Mouse (Mus musculus) liver (tissue): ENCODE results near the gene Tm9sf4.

ENCODE experiments used
- DNase-seq: peaks from one replicate; pipeline ENCODE4 v3.0.0-alpha.2; 2020; ENCODE audit warnings: mixed read lengths

The Tm9sf4 gene

DNA sequence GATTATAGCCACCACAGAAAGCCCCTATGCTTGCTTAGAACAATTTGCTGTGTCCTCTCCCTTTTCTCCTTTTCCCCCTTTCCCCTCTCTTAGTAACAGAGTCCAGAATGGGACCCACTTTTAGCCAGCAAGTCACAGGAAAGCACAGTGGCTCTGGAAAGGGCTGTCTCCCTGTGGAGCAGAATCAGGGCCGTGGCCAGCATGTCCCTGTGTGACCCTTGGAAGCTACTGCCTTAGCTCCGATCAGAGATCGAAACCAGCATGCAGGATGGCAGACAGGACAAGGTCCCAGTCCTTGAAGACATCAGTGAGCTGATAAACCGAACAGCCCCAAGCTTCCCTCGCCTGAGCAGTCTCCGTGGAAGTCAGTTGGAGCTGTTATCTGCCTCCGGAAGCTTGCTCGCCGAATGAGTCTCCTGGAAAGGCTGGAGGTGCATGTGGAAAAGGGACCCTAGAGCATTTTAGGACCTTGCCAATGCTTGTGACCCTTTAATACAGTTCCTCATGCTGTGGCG, 56.8 kb downstream of the Tm9sf4 start:
- no peak for DNase-seq

DNA sequence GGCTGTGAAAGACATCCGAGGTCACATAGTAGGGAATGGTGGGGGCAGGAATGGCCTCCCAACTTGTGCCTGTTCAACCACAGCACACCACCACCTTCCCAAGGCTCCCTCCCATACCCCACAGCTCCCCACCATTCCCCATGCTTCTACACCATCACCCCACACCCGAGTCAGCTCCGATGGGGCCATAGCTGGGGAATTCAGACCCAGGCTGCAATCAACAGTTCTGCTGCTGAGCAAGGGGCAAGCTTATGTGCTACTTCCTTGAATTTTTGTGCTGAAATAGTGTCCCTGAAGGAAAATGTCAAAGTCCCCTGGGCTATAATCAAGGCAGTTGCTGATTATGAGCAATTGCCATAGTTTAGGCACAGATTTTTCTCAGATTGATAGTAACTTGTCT, 57.4 kb downstream of the Tm9sf4 start:
- no peak for DNase-seq

DNA sequence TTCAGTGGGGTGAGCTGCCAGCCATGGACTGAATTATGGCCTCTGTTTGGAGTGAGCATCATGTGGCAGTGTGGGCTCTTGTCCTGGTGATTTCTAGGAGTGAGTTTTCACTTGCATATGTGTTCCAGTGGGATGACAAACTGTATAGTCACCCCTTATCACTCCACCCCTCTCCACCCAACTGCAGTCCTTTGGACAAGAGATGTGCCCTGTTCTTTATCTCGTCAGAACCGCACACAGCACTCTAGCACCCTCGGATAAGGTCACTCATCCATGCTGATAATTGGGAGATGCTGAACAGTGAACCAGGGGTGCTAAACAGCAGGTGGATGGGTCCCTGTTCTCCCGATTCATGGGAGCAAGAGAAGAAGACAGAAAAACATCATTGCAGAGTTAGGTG, 60.5 kb downstream of the Tm9sf4 start:
- DNase-seq, result peak; percentile 82

DNA sequence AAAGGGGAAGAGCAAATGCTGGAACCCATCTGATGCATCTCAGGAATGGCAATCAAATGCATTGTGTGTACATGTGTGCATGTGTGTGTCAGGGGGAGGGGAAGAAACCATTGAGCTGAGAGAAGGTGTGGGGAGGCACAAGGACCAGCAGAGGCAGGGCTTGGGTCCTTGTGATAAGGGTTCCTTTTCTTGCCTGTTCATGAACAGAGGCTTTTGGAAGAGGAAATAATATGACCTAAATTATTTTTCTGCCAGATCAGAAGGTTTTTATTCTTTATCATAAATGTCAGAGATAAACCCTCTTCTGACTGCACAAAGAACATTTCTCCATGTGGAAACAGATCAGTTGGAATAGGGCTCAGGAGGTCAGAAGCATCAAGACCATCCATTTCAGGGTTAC, 61.0 kb downstream of the Tm9sf4 start:
- DNase-seq, result peak; percentile 56

DNA sequence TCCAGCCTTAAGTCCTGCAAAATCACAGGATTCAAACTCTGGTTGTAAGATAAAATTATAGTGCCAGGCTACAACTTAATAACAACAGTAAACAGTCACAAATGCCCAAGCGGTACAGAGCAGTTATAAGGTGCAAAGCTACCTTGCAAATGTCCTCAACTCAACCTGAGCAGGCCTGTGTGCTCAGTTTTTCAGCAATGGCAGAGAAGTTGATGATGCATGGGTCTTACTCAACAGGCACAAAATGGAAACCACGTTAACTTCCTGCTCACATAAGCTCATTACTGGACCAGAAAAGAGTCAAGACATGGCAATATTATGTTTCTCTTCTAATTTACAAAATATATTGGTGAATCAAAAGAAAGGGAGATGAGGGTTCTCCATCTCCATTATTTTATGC, 61.5 kb downstream of the Tm9sf4 start:
- DNase-seq, result no peak

DNA sequence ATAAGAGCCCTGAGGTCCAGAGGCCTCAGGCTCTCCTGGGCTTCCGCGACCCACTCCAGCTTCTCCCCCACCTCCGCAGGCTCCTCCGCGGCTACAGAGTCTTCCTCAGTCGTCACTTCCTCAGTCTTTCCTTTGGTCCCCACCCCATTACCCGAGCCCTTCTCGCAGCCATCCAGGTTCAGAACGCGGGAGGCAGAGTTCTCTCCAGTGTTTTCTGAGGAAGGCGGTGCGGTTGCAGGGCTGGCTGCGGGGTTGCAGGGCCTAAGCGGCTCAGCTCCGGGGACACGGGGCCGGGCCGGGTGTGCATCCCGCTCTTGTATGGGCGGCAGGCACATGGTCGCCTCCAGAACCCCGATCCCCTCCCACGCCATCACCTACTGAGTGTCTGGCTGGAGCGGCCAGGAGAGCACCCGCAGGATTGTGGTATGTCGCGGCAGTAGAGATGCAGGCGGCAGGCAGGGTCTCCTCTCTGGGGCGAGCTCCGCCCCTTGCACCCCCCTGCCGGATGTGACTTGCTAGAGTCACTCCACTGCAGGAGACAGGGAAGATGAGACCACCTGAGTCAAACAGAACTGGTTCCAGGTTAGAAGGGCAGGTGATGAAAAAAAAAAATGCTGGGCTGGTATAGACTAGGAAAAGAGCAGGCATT, 64.0 kb downstream of the Tm9sf4 start, which contains the start of gene Tspyl3:
TSS of gene Tspyl3 (minus strand) at position 496 of the 649 bp plus-strand sequence.
- peak; percentile 42 for DNase-seq

DNA sequence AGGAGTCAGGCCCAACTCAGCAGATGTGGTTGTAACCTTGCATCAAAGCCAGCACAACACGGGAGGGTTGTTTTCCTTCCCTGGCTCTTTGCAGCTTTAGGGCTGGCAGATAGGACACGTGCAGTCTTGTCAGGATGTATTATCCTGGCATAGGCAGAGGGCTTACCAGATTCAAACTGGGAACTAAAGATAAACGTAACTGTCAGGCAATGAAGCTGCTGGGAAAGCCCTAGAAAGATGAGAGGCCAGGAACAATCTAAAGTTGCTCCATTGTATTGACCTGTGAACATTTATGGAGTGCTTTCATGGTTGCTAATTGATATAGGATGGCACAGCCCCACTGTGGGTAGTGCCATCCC, 64.5 kb downstream of the Tm9sf4 start:
- no peak for DNase-seq

DNA sequence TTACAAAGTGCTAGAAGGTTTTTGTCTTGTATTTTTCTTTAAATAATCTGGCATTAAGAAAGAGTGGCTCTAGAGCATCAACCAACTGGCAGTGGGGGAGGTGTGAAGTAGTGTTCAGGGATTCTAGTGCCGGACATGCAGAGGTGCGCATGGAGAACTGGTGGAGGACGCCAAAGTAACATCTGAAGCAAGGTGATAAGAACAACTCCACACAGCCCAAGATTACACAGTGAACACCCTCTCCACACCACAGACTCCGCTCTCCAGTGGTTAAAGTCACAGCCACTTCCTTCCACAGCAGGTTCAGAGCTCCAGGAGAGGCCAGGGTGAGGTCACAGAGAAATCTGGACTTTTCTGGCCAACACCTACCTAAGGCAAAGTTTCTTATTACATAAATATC, 66.9 kb downstream of the Tm9sf4 start:
- DNase-seq, result peak; percentile 81

DNA sequence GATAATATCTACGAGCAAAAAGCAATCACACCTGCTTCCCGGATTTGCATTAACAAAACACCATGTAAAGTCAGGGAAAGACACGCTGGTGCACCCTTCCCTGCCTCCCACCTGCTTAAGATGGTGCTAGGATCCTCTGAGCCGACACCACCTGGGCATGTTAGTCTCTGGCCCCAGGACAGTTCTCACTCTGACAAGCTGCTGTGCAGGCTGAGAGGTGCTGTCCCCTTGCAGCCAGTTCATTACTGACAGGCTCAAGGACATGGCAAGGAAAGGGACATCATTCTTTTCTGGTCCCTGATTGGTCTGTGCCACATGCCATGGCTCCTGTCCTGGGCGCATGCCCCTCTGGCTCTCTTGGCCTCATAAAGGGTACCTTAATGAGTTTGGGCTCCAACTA, 67.4 kb downstream of the Tm9sf4 start:
- DNase-seq, result no peak

DNA sequence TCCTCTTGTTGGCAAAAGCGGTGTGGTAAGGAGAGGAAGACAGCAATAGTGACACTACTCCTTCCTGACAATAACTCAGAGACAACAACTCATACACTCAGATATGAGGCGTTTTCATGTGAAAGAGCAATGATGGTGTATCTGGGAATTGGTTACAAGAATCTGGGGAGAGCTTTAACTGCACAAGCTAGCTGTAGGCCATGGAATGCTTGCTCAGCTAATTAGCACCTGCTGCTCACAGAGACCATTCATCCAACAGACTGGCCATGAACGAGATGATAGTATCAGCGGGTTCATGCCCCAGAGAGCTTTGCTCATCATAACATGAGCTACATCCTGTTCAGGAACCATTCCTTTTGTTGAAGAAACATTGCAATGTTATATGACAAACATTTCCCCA, 76.1 kb downstream of the Tm9sf4 start:
- DNase-seq, result no peak

DNA sequence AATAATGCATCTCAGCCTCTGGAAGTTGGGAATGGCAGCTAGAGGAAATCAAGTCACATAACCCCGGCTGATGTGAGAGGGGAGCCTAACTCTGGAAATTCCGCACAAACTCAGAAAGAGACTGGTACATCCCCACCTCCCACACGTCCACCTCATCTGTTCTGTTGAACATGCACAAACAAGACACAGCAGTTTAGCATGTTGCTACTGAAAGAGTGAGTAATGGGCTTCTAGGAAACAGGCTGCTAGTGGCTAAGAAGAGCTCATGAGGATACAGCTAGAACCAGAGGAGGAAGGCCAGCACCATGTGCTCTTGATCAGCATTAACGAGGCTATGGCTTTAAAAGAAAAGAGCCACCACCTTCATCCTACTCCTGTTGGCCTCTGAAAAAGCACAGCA, 76.8 kb downstream of the Tm9sf4 start:
- DNase-seq, result no peak

DNA sequence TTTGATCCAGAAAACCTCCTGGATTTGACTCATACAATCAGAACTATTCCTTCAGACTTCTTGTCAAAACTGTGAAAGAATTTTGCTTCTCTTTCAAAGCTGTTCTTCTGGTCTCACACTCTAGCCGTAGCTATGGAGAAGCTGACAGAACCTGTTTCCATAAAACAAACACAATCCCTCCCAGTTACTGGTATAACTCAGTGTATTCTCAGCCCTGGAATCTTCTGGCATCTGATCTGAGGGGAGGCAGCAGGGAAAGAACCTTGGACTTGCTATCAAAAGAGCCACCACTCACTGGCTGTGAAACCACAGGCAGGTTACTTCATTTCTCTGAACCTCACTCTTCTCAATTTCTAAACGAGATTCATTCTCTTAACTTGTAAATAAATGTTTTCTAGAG, 77.3 kb downstream of the Tm9sf4 start:
- no peak for DNase-seq

DNA sequence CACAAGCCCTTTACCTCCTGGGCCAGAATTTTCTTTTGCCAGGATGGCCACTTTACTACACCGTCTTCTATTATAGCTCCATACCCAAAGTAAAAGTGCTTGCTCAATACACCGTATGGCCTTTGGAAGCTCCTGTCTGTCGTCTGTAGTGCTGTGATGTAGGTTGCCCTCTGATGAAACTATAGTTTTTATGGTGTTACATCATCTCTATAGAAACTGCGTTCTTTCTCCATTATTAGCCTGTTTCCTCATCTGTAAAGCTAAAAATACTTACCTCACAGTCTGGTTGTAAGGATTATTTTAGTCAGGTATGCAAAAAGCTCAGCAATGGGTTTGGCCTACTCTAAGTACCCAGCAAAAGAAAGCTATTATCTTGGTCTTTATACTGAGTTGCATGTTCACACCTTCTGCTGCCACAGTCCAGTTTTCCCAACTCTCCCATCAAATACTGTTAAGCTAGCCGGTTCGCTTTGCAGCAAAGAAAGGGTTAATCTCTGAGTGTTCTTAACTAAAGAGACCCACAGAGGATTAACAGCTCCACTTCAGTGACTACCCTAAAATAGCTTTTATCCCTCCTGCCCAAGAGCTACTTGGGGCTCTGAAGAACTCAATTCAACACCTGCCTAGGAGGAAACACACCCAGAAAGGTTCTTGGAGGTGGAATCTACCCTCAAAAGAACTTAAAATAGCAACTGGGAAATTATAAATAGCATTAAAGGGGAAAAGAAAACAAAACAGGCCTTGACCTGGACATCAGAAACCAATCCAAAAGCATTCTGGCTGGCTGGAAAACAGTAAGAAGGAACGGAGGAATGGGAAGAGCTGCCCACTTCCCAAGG, 78.1 kb downstream of the Tm9sf4 start:
- no peak for DNase-seq

DNA sequence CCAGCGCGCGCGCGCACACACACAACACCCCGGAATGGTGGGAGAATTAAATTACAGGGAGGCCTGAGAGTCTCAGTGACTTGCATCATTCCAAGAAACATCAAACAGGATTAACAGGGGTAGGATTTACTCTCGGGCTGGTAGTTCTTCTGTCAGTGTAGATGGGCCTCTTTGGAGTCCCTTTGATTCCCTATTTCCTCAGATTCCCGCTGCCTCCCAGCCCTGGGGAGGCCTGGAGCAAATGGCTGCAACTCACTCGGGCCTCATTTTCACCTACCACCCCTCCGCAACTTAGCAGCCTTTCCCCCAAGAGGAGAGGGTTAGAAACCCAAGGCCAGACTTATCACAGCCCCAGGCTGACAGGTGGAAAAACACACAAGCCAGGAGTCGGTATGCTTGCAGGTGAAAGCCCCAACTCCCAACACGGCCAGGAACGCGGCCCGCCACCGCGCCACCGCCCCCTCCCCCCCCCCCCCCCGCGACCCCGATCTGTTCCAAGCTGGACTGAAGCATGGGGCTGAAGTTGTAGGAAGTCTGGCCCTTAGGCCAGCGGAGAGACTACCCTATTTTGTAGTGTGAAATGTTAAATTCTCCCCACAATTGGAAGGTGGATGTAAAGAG, 78.9 kb downstream of the Tm9sf4 start:
- peak; percentile 59 for DNase-seq

DNA sequence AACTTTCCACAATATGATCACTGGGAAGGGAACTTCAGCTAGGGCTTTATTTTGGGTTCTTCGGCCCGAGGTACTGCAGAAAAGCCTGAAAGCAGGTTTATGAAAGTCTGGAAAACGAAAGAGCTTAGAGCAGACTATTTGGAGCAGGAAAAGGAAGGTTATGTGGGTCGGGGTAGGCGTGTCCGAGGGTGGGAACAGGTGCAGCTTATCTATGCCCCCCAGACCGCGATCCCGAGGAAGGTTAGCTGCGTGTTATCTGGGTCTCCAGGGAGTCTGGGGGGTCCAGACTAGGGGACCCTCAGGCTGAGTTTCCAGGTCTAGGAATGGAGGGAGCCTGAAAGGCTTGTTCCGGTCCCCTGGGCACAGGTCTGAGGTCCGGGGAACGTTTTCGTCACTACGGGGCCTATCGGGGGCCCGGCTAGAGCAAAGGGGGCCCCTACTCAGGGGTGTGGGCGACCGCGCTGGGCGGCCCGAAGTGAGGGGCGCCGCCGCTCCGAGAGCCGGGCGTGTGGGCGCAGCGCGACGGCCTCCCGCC, 79.7 kb downstream of the Tm9sf4 start:
- DNase-seq, result peak; percentile 92

DNA sequence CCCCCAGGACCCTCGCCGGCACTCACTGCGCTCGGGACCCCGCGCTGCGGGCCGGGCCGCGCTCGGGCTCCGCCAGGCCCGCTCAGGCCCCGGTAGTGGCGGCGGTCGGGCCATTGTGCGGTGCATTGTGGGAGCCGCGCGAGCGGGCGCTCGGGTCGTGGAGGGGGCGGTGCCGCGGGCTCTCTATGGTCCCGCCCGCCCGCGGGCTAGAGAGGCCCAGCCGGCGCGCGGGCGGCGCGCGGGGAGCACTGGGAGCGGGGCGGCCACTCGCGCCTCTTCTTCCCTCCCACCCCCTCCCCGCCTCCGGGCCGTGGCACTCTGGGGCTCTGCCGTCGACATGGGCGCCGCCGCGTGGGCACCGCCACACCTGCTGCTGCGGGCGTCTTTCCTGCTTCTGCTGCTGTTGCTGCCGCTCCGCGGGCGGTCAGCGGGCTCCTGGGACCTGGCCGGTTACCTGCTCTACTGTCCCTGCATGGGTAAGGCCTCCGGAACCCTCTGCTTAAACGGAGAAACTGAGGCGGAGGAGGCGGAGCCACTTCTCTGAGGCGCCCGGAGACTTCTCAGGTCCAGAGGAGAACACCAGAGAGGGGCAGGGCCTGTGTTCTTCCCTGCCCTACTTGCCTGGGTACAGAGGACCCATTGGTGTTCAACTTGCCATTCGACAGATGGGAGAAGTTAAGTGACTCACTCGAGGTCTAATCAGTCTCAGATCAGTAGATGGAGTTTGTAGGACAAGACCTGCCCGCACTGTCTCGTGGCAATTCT, 80.3 kb downstream of the Tm9sf4 start, which contains the start of the genes Plagl2 and Pofut1:
TSS of gene Plagl2 (minus strand) at position 177 of the 765 bp plus-strand sequence.
TSS of gene Pofut1 (plus strand) at position 284 of the 765 bp plus-strand sequence.
- peak; percentile 95 for DNase-seq

DNA sequence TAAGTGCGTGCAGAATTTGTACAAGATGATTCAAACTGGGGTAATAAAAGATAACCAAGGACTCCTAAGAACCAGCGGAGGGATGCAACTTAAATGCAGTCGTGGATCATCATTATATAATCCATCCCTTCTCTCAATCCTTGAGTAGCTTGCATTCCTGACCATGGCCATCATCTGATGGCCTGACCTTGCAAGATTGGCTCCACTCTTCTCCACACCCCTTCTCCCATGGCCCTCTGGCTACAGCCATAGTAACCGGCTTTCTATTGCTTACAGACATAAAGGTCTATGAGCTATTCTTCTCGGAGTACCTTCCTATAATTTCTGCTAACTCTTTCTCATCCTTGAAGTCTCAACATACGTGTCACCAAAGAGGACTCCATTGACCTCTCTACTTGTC, 81.1 kb downstream of the Tm9sf4 start:
- DNase-seq, result no peak

DNA sequence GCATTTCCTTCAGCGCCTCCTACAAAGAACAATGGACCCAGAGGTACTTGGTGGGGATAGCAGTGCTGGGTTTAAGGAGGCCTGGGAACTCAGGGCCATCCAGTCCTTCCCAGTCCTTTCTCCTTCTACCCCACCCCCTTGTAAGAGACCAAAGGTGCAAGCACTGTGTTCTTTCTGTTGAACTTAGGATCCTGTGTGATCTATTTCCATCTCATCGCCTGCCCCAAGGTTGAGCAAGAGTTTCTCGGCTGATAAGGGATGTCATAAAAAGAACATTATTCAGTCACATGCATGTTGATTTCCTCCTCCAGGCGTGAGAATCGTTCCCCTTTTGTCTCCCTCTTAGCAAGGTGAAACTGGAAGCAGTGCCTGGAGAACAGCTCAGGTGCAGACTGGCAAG, 88.6 kb downstream of the Tm9sf4 start:
- DNase-seq, result no peak

DNA sequence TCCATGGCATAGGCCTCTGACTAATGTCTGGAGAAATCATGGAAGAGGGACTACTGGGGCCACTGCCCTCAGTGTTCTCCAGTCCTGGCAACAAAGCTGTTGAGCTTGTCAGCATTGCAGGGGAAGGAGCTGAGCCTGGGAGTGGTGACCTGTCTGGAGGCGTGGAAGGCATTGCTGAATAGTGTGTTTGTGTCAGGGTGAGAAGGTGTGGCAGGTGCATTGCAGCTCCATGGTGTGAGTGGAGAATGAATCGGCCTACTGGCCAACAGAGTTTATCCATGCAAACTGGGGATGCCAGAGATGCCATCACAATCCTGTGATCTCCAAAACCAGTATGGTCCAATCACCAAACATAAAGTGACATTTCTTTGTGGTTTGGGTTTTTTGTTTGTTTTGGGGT, 95.5 kb downstream of the Tm9sf4 start:
- DNase-seq, result no peak

DNA sequence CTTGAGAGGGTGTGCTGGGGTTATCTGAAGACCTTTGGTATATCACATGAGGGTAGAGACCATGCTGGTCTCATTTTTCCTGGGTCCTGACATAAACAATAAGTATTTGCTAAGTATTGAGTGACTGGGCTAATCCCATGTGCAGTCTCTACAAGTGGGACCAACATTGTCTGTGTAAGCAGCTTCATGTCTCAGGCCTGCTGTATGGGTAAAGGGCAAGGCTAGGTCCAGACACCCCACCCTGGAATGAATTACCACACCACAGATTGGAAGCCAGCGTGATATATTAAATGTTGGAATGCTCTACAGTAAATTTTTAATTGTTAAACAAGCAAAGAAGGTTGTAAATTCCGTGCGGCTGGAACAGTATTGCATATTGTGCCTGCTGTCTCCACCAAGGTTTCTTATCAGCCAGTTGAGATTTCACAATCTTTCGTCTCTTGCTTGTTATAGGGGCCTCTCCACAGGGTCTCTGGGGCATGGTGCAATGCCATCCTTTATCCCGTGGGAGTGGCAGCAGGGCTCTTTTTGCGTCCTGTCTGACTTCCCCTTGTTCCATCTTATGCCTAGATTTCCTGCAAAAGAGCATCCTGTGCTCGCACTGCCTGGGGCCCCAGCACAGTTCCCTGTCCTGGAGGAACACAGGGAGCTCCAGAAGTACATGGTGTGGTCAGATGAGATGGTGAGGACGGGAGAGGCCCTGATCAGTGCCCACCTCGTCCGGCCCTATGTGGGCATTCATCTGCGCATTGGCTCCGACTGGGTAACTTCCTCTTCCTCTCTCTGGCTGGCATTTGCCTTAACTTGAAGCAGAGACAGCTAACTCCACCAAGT, 98.1 kb downstream of the Tm9sf4 start:
- DNase-seq, result no peak
